Mouse (Mus musculus) CH12.LX (cell line): ENCODE measurements at regions not wholly inside any gene's neighbourhood (a gene's known extent, or its start where the extent isn't known, plus 50 kb on each side); places are given as distances from the start of the nearest gene placed in this dataset.

ENCODE experiments used
- DNase-seq: peaks from one replicate; pipeline ENCODE4 v3.0.0-alpha.2; 2013; ENCODE audit errors: extremely low read depth
- H3K27ac ChIP-seq: 2 replicates; pipeline ENCODE4 v1.5.1; 2012; ENCODE audit warnings: low read depth, mild to moderate bottlenecking, control low read depth, moderate library complexity; ENCODE audit not compliant: insufficient read depth
- H3K27me3 ChIP-seq: replicated peaks from 2 replicates; pipeline ENCODE3; 2012; ENCODE audit warnings: inconsistent platforms
- H3K36me3 ChIP-seq, 2 experiments: replicated peaks in 1 of 2; 2 replicates each; pipeline versions ENCODE3 to v1.6.1; 2012; ENCODE audit warnings: inconsistent platforms in 1 of 2, low read length in 1 of 2, mild to moderate bottlenecking in 1 of 2, mixed read lengths in 1 of 2, moderate library complexity in 1 of 2; ENCODE audit not compliant: control insufficient read depth in 1 of 2, insufficient read depth in 1 of 2
- H3K4me1 ChIP-seq, 2 experiments: 2 replicates each; pipeline ENCODE4 v1.6.1; 2012; ENCODE audit warnings: inconsistent platforms in 1 of 2, moderate library complexity in 1 of 2; ENCODE audit not compliant: insufficient read depth in 2 of 2, control insufficient read depth in 1 of 2
- H3K4me2 ChIP-seq: 2 replicates; pipeline ENCODE4 v1.6.1; 2012; ENCODE audit warnings: low read depth, mild to moderate bottlenecking, control low read depth; ENCODE audit not compliant: poor library complexity, insufficient read depth, severe bottlenecking
- H3K4me3 ChIP-seq, 3 experiments: fragments of 150-350 bp in 1 of 3; sonication (generic) in 1 of 3; replicated peaks in 1 of 3; 2 replicates each; pipeline versions ENCODE3 to v1.5.1; 2011 to 2012; ENCODE audit warnings: low read depth in 2 of 3, low read length in 2 of 3, mild to moderate bottlenecking in 2 of 3, moderate library complexity in 2 of 3, control low read depth in 1 of 3, improper control_type of control experiment in 1 of 3, inconsistent platforms in 1 of 3, mixed read lengths in 1 of 3; ENCODE audit not compliant: poor library complexity in 1 of 3
- H3K79me2 ChIP-seq: replicated peaks from 2 replicates; pipeline ENCODE4 v1.6.1; 2012; ENCODE audit warnings: mild to moderate bottlenecking, moderate library complexity; ENCODE audit not compliant: control insufficient read depth, poor library complexity, insufficient read depth, severe bottlenecking; ENCODE audit errors: extremely low read depth
- H3K9ac ChIP-seq: 2 replicates; pipeline ENCODE4 v1.6.1; 2012; ENCODE audit warnings: low read depth, mild to moderate bottlenecking, control low read depth, moderate library complexity; ENCODE audit not compliant: insufficient read depth
- H3K9me3 ChIP-seq: replicated peaks from 2 replicates; pipeline ENCODE3; 2012; ENCODE audit warnings: low read length, inconsistent platforms, mixed read lengths
- BHLHE40 ChIP-seq: IDR thresholded peaks from 2 replicates; pipeline ENCODE4 v1.6.1; 2011; ENCODE audit warnings: mild to moderate bottlenecking, low read depth, low read length, improper control_type of control experiment
- CHD1 ChIP-seq: IDR thresholded peaks from 2 replicates; pipeline ENCODE4 v1.6.1; 2012; ENCODE audit warnings: low read depth, low read length, improper control_type of control experiment, inconsistent platforms
- CHD2 ChIP-seq: IDR thresholded peaks from 2 replicates; pipeline ENCODE4 v1.6.1; 2011; ENCODE audit warnings: low read length, improper control_type of control experiment
- EP300 ChIP-seq: IDR thresholded peaks from 2 replicates; pipeline ENCODE4 v1.6.1; 2011; ENCODE audit warnings: low read length, improper control_type of control experiment
- ETS1 ChIP-seq: conservative IDR thresholded peaks from 2 replicates; pipeline ENCODE4 v1.6.1; 2012; ENCODE audit warnings: low read depth, mild to moderate bottlenecking, inconsistent platforms, low read length, improper control_type of control experiment, moderate library complexity
- HCFC1 ChIP-seq: IDR thresholded peaks from 2 replicates; pipeline ENCODE4 v1.6.1; 2012; ENCODE audit warnings: low read depth, mild to moderate bottlenecking, inconsistent platforms, low read length, improper control_type of control experiment
- IRF4 ChIP-seq: IDR thresholded peaks from 2 replicates; pipeline ENCODE4 v1.6.1; 2014; ENCODE audit warnings: low read depth, mild to moderate bottlenecking, inconsistent platforms, low read length, improper control_type of control experiment
- JUN ChIP-seq: IDR thresholded peaks from 2 replicates; pipeline ENCODE4 v1.6.1; 2011; ENCODE audit warnings: low read depth, mild to moderate bottlenecking, low read length, improper control_type of control experiment, moderate library complexity; ENCODE audit not compliant: insufficient read depth
- JUND ChIP-seq: conservative IDR thresholded peaks from 2 replicates; pipeline ENCODE4 v1.6.1; 2011; ENCODE audit warnings: low read depth, low read length, improper control_type of control experiment
- KAT2A ChIP-seq: IDR thresholded peaks from 2 replicates; pipeline ENCODE4 v1.6.1; 2012; ENCODE audit warnings: low read length, improper control_type of control experiment, inconsistent platforms; ENCODE audit not compliant: insufficient replicate concordance
- MAFK ChIP-seq: IDR thresholded peaks from 2 replicates; pipeline ENCODE4 v1.6.1; 2011; ENCODE audit warnings: low read length, improper control_type of control experiment; ENCODE audit not compliant: insufficient replicate concordance
- MAX ChIP-seq: IDR thresholded peaks from 2 replicates; pipeline ENCODE4 v1.6.1; 2011; ENCODE audit warnings: low read length, improper control_type of control experiment
- MAZ ChIP-seq: IDR thresholded peaks from 2 replicates; pipeline ENCODE4 v1.6.1; 2012; ENCODE audit warnings: low read depth, mild to moderate bottlenecking, inconsistent platforms, low read length, improper control_type of control experiment, moderate library complexity
- NELFE ChIP-seq: IDR thresholded peaks from 2 replicates; pipeline ENCODE4 v1.6.1; 2011; ENCODE audit warnings: low read depth, low read length, improper control_type of control experiment
- NRF1 ChIP-seq: IDR thresholded peaks from 2 replicates; pipeline ENCODE4 v1.6.1; 2014; ENCODE audit warnings: low read depth, mild to moderate bottlenecking, inconsistent platforms, low read length, improper control_type of control experiment, moderate library complexity
- POLR2AphosphoS2 ChIP-seq: IDR thresholded peaks from 2 replicates; pipeline ENCODE4 v1.6.1; 2011; ENCODE audit warnings: low read depth, low read length, improper control_type of control experiment
- RAD21 ChIP-seq: IDR thresholded peaks from 2 replicates; pipeline ENCODE4 v1.6.1; 2011; ENCODE audit warnings: low read depth, mild to moderate bottlenecking, low read length, improper control_type of control experiment, moderate library complexity
- RCOR1 ChIP-seq: conservative IDR thresholded peaks from 2 replicates; pipeline ENCODE4 v1.6.1; 2012; ENCODE audit warnings: low read depth, mild to moderate bottlenecking, inconsistent platforms, low read length, improper control_type of control experiment
- SIN3A ChIP-seq: IDR thresholded peaks from 2 replicates; pipeline ENCODE4 v1.6.1; 2012; ENCODE audit warnings: low read length, improper control_type of control experiment, inconsistent platforms
- TBP ChIP-seq: conservative IDR thresholded peaks from 2 replicates; pipeline ENCODE4 v1.6.1; 2011; ENCODE audit warnings: low read depth, low read length, improper control_type of control experiment
- TCF12 ChIP-seq: IDR thresholded peaks from 2 replicates; pipeline ENCODE4 v1.6.1; 2014; ENCODE audit warnings: low read depth, mild to moderate bottlenecking, inconsistent platforms, low read length, improper control_type of control experiment
- USF2 ChIP-seq: conservative IDR thresholded peaks from 2 replicates; pipeline ENCODE4 v1.6.1; 2011; ENCODE audit warnings: low read depth, low read length, improper control_type of control experiment
- dilution Hi-C: fragments of 300-500 bp; cut with MboI; formaldehyde crosslinking; loops from 2 replicates; pipeline ENCODE4 v1.14.3; 2020; ENCODE audit warnings: low sequenced_read_pairs; ENCODE audit not compliant: extremely low pct_unique_long_range_greater_than_20kb, extremely low pct_ligation_motif_present
- in situ Hi-C: fragments of 300-500 bp; cut with MboI; formaldehyde crosslinking; loops from 3 replicates; pipeline ENCODE4 v1.14.3; 2019; ENCODE audit warnings: low sequenced_read_pairs, low pct_ligation_motif_present, low pct_unique_long_range_greater_than_20kb, mixed read lengths

DNA sequence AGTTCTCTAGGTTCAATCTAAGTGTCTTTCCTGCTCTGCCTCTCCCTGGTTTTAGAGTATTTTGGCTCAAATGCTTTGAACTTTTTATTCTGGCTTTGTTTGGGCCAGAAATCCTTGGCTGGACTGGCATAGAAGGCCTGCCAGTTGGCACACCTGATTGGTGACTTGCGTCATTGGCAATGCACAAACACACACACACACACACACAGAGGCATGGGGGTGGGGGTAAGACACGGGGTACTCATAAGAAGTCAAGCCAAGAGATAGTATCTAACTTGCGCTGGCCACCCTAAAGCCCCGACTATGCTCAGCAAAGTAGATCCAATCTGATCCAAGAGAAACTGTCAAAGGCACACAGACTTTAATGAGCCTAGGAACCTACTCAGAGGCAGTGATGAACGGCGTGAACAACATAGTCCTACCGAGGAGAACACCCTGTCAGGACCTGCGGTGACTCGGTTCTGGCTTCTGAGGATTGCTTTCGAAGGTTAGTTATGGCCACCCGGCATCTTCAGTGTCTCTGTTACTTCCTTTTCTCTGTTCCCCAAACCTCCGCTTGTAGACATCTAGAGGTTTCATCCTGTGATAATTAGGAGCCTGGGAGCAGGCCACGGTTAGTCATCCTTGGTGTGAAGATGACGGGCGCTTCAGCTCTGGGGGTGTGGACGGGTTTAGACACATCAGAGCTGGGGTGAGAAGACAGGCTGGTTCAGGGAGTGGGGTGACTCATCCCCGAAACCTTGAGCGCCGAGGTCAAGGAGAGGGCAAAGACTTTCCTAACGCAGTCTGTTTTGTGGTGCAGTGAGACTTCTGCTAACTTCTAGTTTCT lies 92.7 kb upstream of the Dlg1 start:
- peak; percentile 88 for DNase-seq
- peaks cover 17 to 69% of the 10 kb centered on the region in 2 experiments for H3K4me1 ChIP-seq
- H3K79me2 ChIP-seq: peaks cover 98% of the 10 kb centered on the region
- no peak overlapping the region for H3K27ac ChIP-seq
- peak overlapping the region; percentile 5 for H3K9ac ChIP-seq
- TF ChIP-seq SIN3A (peak; percentile 57; the same call in 1 of the 2 replicates), EP300 (peak; percentile 59), HCFC1 (0 out of 2 replicates have a peak, but pooled peaks have one; percentile 15), ETS1 (peak; percentile 69), TBP (peak; percentile 68; the same call in 1 of the 2 replicates), CHD1 (peak; percentile 23; the same call in 1 of the 2 replicates), IRF4 (peak; percentile 67), RCOR1 (peak; percentile 82), MAZ (0 out of 2 replicates have a peak, but pooled peaks have one; percentile 29), CHD2 (peak; percentile 35; the same call in 1 of the 2 replicates), USF2 (no peak), NRF1 (no peak), TCF12 (peak; percentile 35; the same call in 1 of the 2 replicates), MAFK (0 out of 2 replicates have a peak, but pooled peaks have one; percentile 34), JUND (peak; percentile 43; the same call in 1 of the 2 replicates), NELFE (0 out of 2 replicates have a peak, but pooled peaks have one; percentile 34), POLR2AphosphoS2 (no peak), KAT2A (no peak), RAD21 (no peak; the same call in 1 of the 2 replicates), MAX (0 out of 2 replicates have a peak, but pooled peaks have one; percentile 42), BHLHE40 (peak; percentile 45; the same call in 1 of the 2 replicates), JUN (peak; percentile 54; the same call in 1 of the 2 replicates)
- in situ Hi-C loops (no loop called here), dilution Hi-C loops (no loop called here)
- peak overlapping the region; percentile 14 to 39 (median 28) for H3K4me3 ChIP-seq
- H3K36me3 ChIP-seq: peaks cover 78 to 96% of the 10 kb centered on the region in 2 experiments
- no peaks in the 10 kb centered on the region for H3K9me3 ChIP-seq
- H3K27me3 ChIP-seq: no peaks in the 10 kb centered on the region
- peak overlapping the region; percentile 52 for H3K4me2 ChIP-seq
